Mouse (Mus musculus): Measurements from ENCODE around the gene Hsd17b1.

The Hsd17b1 gene

GRCm38 (mm10) chr11:101078121-101078520, at the start of gene Hsd17b1:
Gene Hsd17b1, plus strand, starts transcription at chr11:101078411.
- DNase-seq, result peak in 1 of 2 experiments; percentile 17

GRCm38 (mm10) chr11:101029320-101029719, 48.9 kb upstream of the Hsd17b1 start:
- DNase-seq, result peak in 1 of 2 experiments; percentile 34

- no peak for DNase-seq
Observed at GRCm38 (mm10) chr11:101030136-101030807, 47.9 kb upstream of the Hsd17b1 start.

GRCm38 (mm10) chr11:101030808-101031156, 47.4 kb upstream of the Hsd17b1 start:
- no peak for DNase-seq

GRCm38 (mm10) chr11:101031470-101031869, 46.7 kb upstream of the Hsd17b1 start:
- DNase-seq, result no peak

GRCm38 (mm10) chr11:101033856-101034500, 44.2 kb upstream of the Hsd17b1 start:
- DNase-seq, result no peak

GRCm38 (mm10) chr11:101034614-101035327, 43.4 kb upstream of the Hsd17b1 start:
- no peak for DNase-seq

GRCm38 (mm10) chr11:101035328-101035695, 42.9 kb upstream of the Hsd17b1 start:
- DNase-seq, result no peak

- DNase-seq, result no peak
Observed at GRCm38 (mm10) chr11:101037795-101038194, 40.4 kb upstream of the Hsd17b1 start.

GRCm38 (mm10) chr11:101045826-101046225, 32.4 kb upstream of the Hsd17b1 start:
- peak in 1 of 2 experiments; percentile 38 for DNase-seq

GRCm38 (mm10) chr11:101046440-101046839, 31.8 kb upstream of the Hsd17b1 start:
- DNase-seq, result peak in 1 of 2 experiments; percentile 48

- no peak for DNase-seq
Observed at GRCm38 (mm10) chr11:101047502-101047901, 30.7 kb upstream of the Hsd17b1 start.

GRCm38 (mm10) chr11:101050359-101050758, 27.9 kb upstream of the Hsd17b1 start:
- peak; percentile 73 to 78 for DNase-seq

GRCm38 (mm10) chr11:101051051-101051493, 27.1 kb upstream of the Hsd17b1 start:
- DNase-seq, result peak; percentile 73

GRCm38 (mm10) chr11:101051617-101052016, 26.6 kb upstream of the Hsd17b1 start:
- DNase-seq, result peak; percentile 58 to 69

GRCm38 (mm10) chr11:101052751-101053473, 25.3 kb upstream of the Hsd17b1 start:
- DNase-seq, result peak in 1 of 2 experiments; percentile 36

- DNase-seq, result no peak
Observed at GRCm38 (mm10) chr11:101053974-101054373, 24.2 kb upstream of the Hsd17b1 start.

- peak in 1 of 2 experiments; percentile 22 for DNase-seq
Observed at GRCm38 (mm10) chr11:101055418-101055817, 22.8 kb upstream of the Hsd17b1 start.

- peak in 1 of 2 experiments; percentile 10 for DNase-seq
Observed at GRCm38 (mm10) chr11:101056885-101057284, 21.3 kb upstream of the Hsd17b1 start.

GRCm38 (mm10) chr11:101057860-101058259, 20.4 kb upstream of the Hsd17b1 start:
- peak; percentile 95 to 98 for DNase-seq

- no peak for DNase-seq
Observed at GRCm38 (mm10) chr11:101058726-101059125, 19.5 kb upstream of the Hsd17b1 start.

GRCm38 (mm10) chr11:101059473-101059872, 18.7 kb upstream of the Hsd17b1 start:
- DNase-seq, result no peak

GRCm38 (mm10) chr11:101060126-101060525, 18.1 kb upstream of the Hsd17b1 start:
- peak; percentile 72 to 79 for DNase-seq

All from cerebellum, postnatal 10 days (tissue).